Mouse (Mus musculus) heart, embryonic 16.5 days (tissue): ENCODE data around the gene Lgr6. TPM values are rescaled to one million over a fixed set of nuclear protein-coding genes. Genes with fewer than 3 reads are reported as not detected.

Experiments used
- polyA plus RNA-seq: library from polyadenylated mRNA; unstranded; fragments of >200 nt; fragmentation: Nextera tagmentation; extraction: Ambion mirVana; gene quantifications from 2 replicates; pipeline ENCODE4 v1.2.1, GENCODE M21; 2015

Gene Lgr6
- polyA plus RNA-seq, 1 experiment from 2014 or later: 2.5 TPM

Other genes starting within 250 kb of the Lgr6 start
- gene Ppp1r12b, start 149.3 kb downstream of the Lgr6 start, polyA plus RNA-seq: 24.2 and 30.4 TPM in 2 replicates
- 49.7 and 54.6 TPM in 2 replicates for gene Ube2t, start 142.7 kb downstream of the Lgr6 start, polyA plus RNA-seq
- 7.3 and 20.5 TPM in 2 replicates for gene Ptpn7, start 27.4 kb upstream of the Lgr6 start, polyA plus RNA-seq
- gene Arl8a, start 41.5 kb upstream of the Lgr6 start, polyA plus RNA-seq: 40.2 and 43.9 TPM in 2 replicates
- gene Gpr37l1, start 62.4 kb upstream of the Lgr6 start, polyA plus RNA-seq: not detected in 2 replicates
- gene Elf3, start 153.3 kb upstream of the Lgr6 start, polyA plus RNA-seq: 2.3 and 3.9 TPM in 2 replicates
- 54.6 and 57.1 TPM in 2 replicates for gene Rnpep, start 178.8 kb upstream of the Lgr6 start, polyA plus RNA-seq
- gene Timm17a, start 208.5 kb upstream of the Lgr6 start, polyA plus RNA-seq: 342 and 379 TPM in 2 replicates
- gene Lmod1, start 219.5 kb upstream of the Lgr6 start, polyA plus RNA-seq: 1.7 TPM in 2 replicates